Mouse (Mus musculus): ENCODE measurements at regions not wholly inside any gene's neighbourhood (a gene's known extent, or its start where the extent isn't known, plus 50 kb on each side); places are given as distances from the start of the nearest gene placed in this dataset.

GRCm38 (mm10) chr6:4445906-4446305, 58.7 kb upstream of the Col1a2 start:
- no peak for TF ChIP-seq CTCF (IDR thresholded peaks at IDR 0.05; ENCODE audit: borderline replicate concordance, insufficient read depth, low read length)
- no peak for TF ChIP-seq POLR2A (IDR thresholded peaks at IDR 0.05; ENCODE audit: low read depth, low read length)
